Mouse (Mus musculus) heart, embryonic 15.5 days (tissue): ENCODE data around the gene Cdkal1. TPM values are rescaled to one million over a fixed set of nuclear protein-coding genes. Genes with fewer than 3 reads are reported as not detected.
A peak's percentile ranks its signal among the peaks of the same experiment; 100 is the strongest.

ENCODE experiments used
- ATAC-seq: fragments of 200-750 bp; cut with Nextera tagmentation; replicated peaks from 2 replicates; pipeline ENCODE4 v1.8.0; 2017; ENCODE audit warnings: low read depth, moderate TSS enrichment; ENCODE audit not compliant: insufficient number of reproducible peaks, insufficient read depth, low FRiP score
- H3K27ac ChIP-seq: fragments of 300-500 bp; sonication (generic); 2 replicates; pipeline ENCODE4 v1.5.1; 2015; ENCODE audit warnings: mild to moderate bottlenecking, inconsistent platforms
- H3K27me3 ChIP-seq: fragments of 300-500 bp; sonication (generic); 2 replicates; pipeline ENCODE4 v1.6.1; 2015; ENCODE audit warnings: inconsistent platforms
- H3K36me3 ChIP-seq: fragments of 300-500 bp; sonication (generic); 2 replicates; pipeline ENCODE4 v1.6.1; 2015; ENCODE audit warnings: mild to moderate bottlenecking, inconsistent platforms
- H3K4me1 ChIP-seq: fragments of 300-500 bp; sonication (generic); replicated peaks from 2 replicates; pipeline ENCODE4 v1.6.1; 2015; ENCODE audit warnings: inconsistent platforms
- H3K4me2 ChIP-seq: fragments of 300-500 bp; sonication (generic); 2 replicates; pipeline ENCODE4 v1.6.1; 2015; ENCODE audit warnings: inconsistent platforms, mild to moderate bottlenecking, moderate library complexity
- H3K4me3 ChIP-seq: fragments of 300-500 bp; sonication (generic); 2 replicates; pipeline ENCODE4 v1.5.1; 2015; ENCODE audit warnings: mild to moderate bottlenecking, inconsistent platforms
- H3K9ac ChIP-seq: fragments of 300-500 bp; sonication (generic); 2 replicates; pipeline ENCODE4 v1.6.1; 2015; ENCODE audit warnings: mild to moderate bottlenecking, inconsistent platforms
- H3K9me3 ChIP-seq: fragments of 300-500 bp; sonication (generic); replicated peaks from 2 replicates; pipeline ENCODE4 v1.6.1; 2016; ENCODE audit warnings: inconsistent platforms
- WGBS: fragments of 180-500 bp; shearing (Covaris S2); methylation state at CpG from one replicate; pipeline ENCODE4 v1.1.7; 2015; ENCODE audit warnings: mixed read lengths; 5-methylcytosine and 5-hydroxymethylcytosine counted together
- polyA plus RNA-seq: library from polyadenylated mRNA; unstranded; fragments of >200 nt; fragmentation: Nextera tagmentation; extraction: Ambion mirVana; gene quantifications from 2 replicates; pipeline ENCODE4 v1.2.1, GENCODE M21; 2015

Gene Cdkal1
- polyA plus RNA-seq, 1 experiment from 2014 or later: 24.4 TPM

- WGBS: 17% methylated on average over 6 of the region's 6 CpGs
- Histone ChIP-seq H3K4me2 (no peak overlapping the region), H3K9me3 (no peaks in the 10 kb centered on the region), H3K9ac (no peak overlapping the region), H3K27ac (peak overlapping the region; percentile 85), H3K27me3 (no peaks in the 10 kb centered on the region), H3K4me3 (no peak overlapping the region), H3K4me1 (peaks cover 44% of the 10 kb centered on the region), H3K36me3 (no peaks in the 10 kb centered on the region)
- peak; percentile 86 for ATAC-seq
Observed at GRCm38 (mm10) chr13:29199679-29200078, 655.8 kb downstream of the Cdkal1 start.

GRCm38 (mm10) chr13:29196798-29197498 lies 658.5 kb downstream of the Cdkal1 start:
- H3K9me3 ChIP-seq: no peaks in the 10 kb centered on the region
- H3K27me3 ChIP-seq: no peaks in the 10 kb centered on the region
- peak overlapping the region; percentile 7 for H3K27ac ChIP-seq
- no peak overlapping the region for H3K4me3 ChIP-seq
- no peak for ATAC-seq
- H3K36me3 ChIP-seq: no peaks in the 10 kb centered on the region
- 58% methylated on average over 9 of the region's 9 CpGs for WGBS
- H3K4me1 ChIP-seq: peaks cover 38% of the 10 kb centered on the region
- no peak overlapping the region for H3K4me2 ChIP-seq
- H3K9ac ChIP-seq: no peak overlapping the region

GRCm38 (mm10) chr13:29195722-29196121 lies 659.8 kb downstream of the Cdkal1 start:
- no peak overlapping the region for H3K4me2 ChIP-seq
- peaks cover 32% of the 10 kb centered on the region for H3K4me1 ChIP-seq
- H3K9ac ChIP-seq: no peak overlapping the region
- 63% methylated on average over 4 of the region's 4 CpGs for whole genome bisulfite sequencing
- H3K27ac ChIP-seq: no peak overlapping the region
- ATAC-seq: no peak
- H3K36me3 ChIP-seq: no peaks in the 10 kb centered on the region
- no peaks in the 10 kb centered on the region for H3K27me3 ChIP-seq
- no peak overlapping the region for H3K4me3 ChIP-seq
- H3K9me3 ChIP-seq: no peaks in the 10 kb centered on the region

- ATAC-seq: no peak
- 78% methylated on average over 4 of the region's 4 CpGs for WGBS
- peaks cover 32% of the 10 kb centered on the region for H3K4me1 ChIP-seq
- no peaks in the 10 kb centered on the region for H3K27me3 ChIP-seq
- no peak overlapping the region for H3K4me2 ChIP-seq
- H3K36me3 ChIP-seq: no peaks in the 10 kb centered on the region
- H3K9ac ChIP-seq: no peak overlapping the region
- no peak overlapping the region for H3K4me3 ChIP-seq
- H3K27ac ChIP-seq: 0 out of 2 replicates have a peak overlapping the region, but pooled peaks have one; percentile 2
- no peaks in the 10 kb centered on the region for H3K9me3 ChIP-seq
Observed at GRCm38 (mm10) chr13:29194946-29195345, 660.5 kb downstream of the Cdkal1 start.

- H3K4me3 ChIP-seq: no peak overlapping the region
- no peaks in the 10 kb centered on the region for H3K9me3 ChIP-seq
- no peak for ATAC-seq
- no peak overlapping the region for H3K9ac ChIP-seq
- no peak overlapping the region for H3K4me2 ChIP-seq
- 24% methylated on average over 3 of the region's 3 CpGs for WGBS
- peak overlapping the region; percentile 87 for H3K27ac ChIP-seq
- H3K36me3 ChIP-seq: no peaks in the 10 kb centered on the region
- H3K27me3 ChIP-seq: no peaks in the 10 kb centered on the region
- peaks cover 31% of the 10 kb centered on the region for H3K4me1 ChIP-seq
Observed at GRCm38 (mm10) chr13:29192697-29193096, 662.8 kb downstream of the Cdkal1 start.

- H3K9ac ChIP-seq: no peak overlapping the region
- no peaks in the 10 kb centered on the region for H3K27me3 ChIP-seq
- ATAC-seq: peak; percentile 89
- no peaks in the 10 kb centered on the region for H3K9me3 ChIP-seq
- H3K27ac ChIP-seq: peak overlapping the region; percentile 87
- no peak overlapping the region for H3K4me3 ChIP-seq
- WGBS: 42% methylated on average over 7 of the region's 7 CpGs
- peaks cover 30% of the 10 kb centered on the region for H3K4me1 ChIP-seq
- no peak overlapping the region for H3K4me2 ChIP-seq
- no peaks in the 10 kb centered on the region for H3K36me3 ChIP-seq
Observed at GRCm38 (mm10) chr13:29190548-29190947, 664.9 kb downstream of the Cdkal1 start.

- ATAC-seq: no peak
- H3K4me1 ChIP-seq: peaks cover 26% of the 10 kb centered on the region
- 78% methylated on average over 5 of the region's 5 CpGs for WGBS
- no peak overlapping the region for H3K4me2 ChIP-seq
- H3K9ac ChIP-seq: no peak overlapping the region
- H3K4me3 ChIP-seq: no peak overlapping the region
- H3K9me3 ChIP-seq: no peaks in the 10 kb centered on the region
- no peaks in the 10 kb centered on the region for H3K36me3 ChIP-seq
- H3K27me3 ChIP-seq: no peaks in the 10 kb centered on the region
- peak overlapping the region; percentile 60 for H3K27ac ChIP-seq
Observed at GRCm38 (mm10) chr13:29186748-29187147, 668.7 kb downstream of the Cdkal1 start.

GRCm38 (mm10) chr13:29185545-29185944 lies 669.9 kb downstream of the Cdkal1 start:
- no peak overlapping the region for H3K9ac ChIP-seq
- H3K27me3 ChIP-seq: no peaks in the 10 kb centered on the region
- no peaks in the 10 kb centered on the region for H3K36me3 ChIP-seq
- H3K27ac ChIP-seq: peak overlapping the region; percentile 60
- H3K4me3 ChIP-seq: no peak overlapping the region
- no peaks in the 10 kb centered on the region for H3K9me3 ChIP-seq
- ATAC-seq: 0 out of 2 replicates have a peak, but pooled peaks have one; percentile 44
- no peak overlapping the region for H3K4me2 ChIP-seq
- H3K4me1 ChIP-seq: peaks cover 26% of the 10 kb centered on the region
- 34% methylated on average over 4 of the region's 4 CpGs for WGBS

GRCm38 (mm10) chr13:29184545-29184944 lies 670.9 kb downstream of the Cdkal1 start:
- H3K4me2 ChIP-seq: no peak overlapping the region
- peak overlapping the region; percentile 60; the same call in 1 of the 2 replicates for H3K27ac ChIP-seq
- H3K9me3 ChIP-seq: no peaks in the 10 kb centered on the region
- H3K4me3 ChIP-seq: no peak overlapping the region
- peaks cover 24% of the 10 kb centered on the region for H3K4me1 ChIP-seq
- 62% methylated on average over 2 of the region's 2 CpGs for WGBS
- no peaks in the 10 kb centered on the region for H3K36me3 ChIP-seq
- ATAC-seq: no peak
- H3K9ac ChIP-seq: no peak overlapping the region
- H3K27me3 ChIP-seq: no peaks in the 10 kb centered on the region

- H3K9ac ChIP-seq: no peak overlapping the region
- H3K27ac ChIP-seq: no peak overlapping the region
- no peak overlapping the region for H3K4me3 ChIP-seq
- no peak overlapping the region for H3K4me2 ChIP-seq
- peaks cover 14% of the 10 kb centered on the region for H3K4me1 ChIP-seq
- WGBS: 91% methylated on average over 4 of the region's 4 CpGs
- H3K9me3 ChIP-seq: no peaks in the 10 kb centered on the region
- ATAC-seq: no peak
- H3K27me3 ChIP-seq: no peaks in the 10 kb centered on the region
- H3K36me3 ChIP-seq: no peaks in the 10 kb centered on the region
Observed at GRCm38 (mm10) chr13:29179861-29180260, 675.6 kb downstream of the Cdkal1 start.

GRCm38 (mm10) chr13:29179260-29179659 lies 676.2 kb downstream of the Cdkal1 start:
- no peaks in the 10 kb centered on the region for H3K27me3 ChIP-seq
- peaks cover 13% of the 10 kb centered on the region; the same call in 1 of the 2 replicates for H3K4me1 ChIP-seq
- H3K9me3 ChIP-seq: no peaks in the 10 kb centered on the region
- 87% methylated on average over 4 of the region's 4 CpGs for WGBS
- no peak overlapping the region for H3K4me2 ChIP-seq
- no peak overlapping the region for H3K9ac ChIP-seq
- H3K27ac ChIP-seq: no peak overlapping the region
- no peaks in the 10 kb centered on the region for H3K36me3 ChIP-seq
- H3K4me3 ChIP-seq: no peak overlapping the region
- ATAC-seq: no peak
